Mouse (Mus musculus) c-Kit-positive CD71-positive TER-119-positive erythroid progenitor cells, embryonic 14.5 days (primary cell): ENCODE data around the gene Xpc.

ENCODE experiments used
- DNase-seq: peaks from one replicate; pipeline ENCODE4 v3.0.0-alpha.2; 2013; ENCODE audit warnings: low spot score

Xpc gene

GRCm38 (mm10) chr6:91525544-91525943 lies 9.9 kb upstream of the Xpc start:
- no peak for DNase-seq

DNA sequence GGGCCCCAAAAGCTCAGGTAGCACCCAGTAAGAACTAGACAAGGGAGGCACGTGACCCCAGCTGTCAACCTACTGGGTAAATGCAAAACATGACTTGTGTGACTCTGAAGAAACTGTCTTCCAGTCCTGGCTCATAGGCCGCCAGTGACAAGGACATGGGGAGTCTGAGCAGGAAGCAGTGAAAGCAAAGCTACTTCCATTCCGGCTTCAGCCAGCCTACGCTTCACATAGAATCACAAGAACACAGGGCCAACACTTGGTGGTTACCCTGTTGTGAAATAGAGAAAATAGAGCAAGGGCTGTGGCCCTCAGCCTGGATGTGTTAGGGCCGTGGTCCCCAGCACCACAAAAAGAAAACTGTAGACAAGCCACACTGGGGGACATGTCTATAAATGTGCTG lies 7.1 kb upstream of the Xpc start:
- no peak for DNase-seq

DNA sequence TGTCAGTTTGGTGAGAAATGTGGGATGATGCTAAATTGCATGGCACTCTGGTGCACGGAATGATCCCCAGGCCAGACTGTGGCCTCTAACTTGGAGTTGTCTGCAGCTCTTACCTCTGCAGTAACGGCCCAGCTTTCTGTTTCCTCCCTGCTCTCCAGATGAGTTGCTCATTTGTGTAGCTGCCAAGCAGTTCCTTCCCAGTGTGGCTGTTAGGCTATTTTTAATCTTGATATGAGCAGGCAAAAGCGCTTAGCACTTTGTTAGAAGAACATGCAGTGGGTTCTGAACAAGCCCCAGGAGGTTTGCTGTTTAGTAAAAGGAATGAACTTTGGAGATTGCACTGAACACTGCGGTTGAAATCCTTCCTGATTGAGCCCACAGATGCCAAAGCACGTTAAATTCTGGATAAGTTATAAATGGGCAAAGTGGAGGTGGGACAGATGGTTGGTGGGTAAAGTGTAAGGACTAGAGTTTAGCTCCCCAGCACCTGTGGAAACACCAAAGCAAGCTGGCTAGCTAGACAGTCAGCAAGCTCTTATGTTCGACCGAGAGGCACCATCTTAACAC lies 2.8 kb upstream of the Xpc start:
- DNase-seq, result no peak

GRCm38 (mm10) chr6:91514737-91515362 lies 838 bp downstream of the Xpc start:
- DNase-seq, result peak; percentile 19

DNA sequence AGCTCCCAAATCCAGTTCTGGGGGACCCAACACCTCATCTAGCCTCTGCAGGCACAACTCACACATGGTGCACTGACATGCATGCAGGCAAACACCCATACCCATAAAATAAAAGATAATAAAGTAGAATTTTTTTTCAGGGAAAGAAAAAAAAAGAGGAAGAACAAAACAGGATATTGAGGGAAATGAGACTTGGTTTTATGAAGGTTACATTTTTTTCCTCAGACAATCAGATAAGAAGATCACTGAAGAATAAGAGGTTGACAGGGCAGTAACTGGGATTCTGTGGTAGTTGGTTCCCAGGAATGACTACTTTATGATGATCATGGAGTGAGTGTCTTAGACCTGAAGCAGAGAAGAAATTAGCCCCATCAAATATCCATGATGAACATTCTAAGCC lies 1.6 kb downstream of the Xpc start:
- no peak for DNase-seq

DNA sequence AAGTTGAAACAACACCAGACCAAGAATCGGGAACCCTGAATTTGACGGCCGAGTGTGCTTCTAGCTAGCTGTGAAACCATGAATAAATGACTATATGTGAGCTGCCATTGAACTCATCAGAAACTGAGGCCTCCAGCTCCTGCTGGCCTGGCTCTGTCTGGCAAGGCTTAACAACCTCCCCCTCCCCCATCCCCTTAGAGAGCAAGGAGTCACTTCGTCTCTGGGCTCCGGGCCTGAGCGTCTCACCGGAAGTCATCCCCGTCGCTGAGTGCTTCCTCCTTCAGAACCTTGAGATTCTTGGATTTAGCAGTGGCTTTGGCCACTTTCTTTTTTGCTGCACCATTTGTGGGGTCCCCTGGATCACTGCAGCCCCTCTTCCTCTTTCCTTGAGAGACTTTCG lies 5.5 kb downstream of the Xpc start:
- no peak for DNase-seq

DNA sequence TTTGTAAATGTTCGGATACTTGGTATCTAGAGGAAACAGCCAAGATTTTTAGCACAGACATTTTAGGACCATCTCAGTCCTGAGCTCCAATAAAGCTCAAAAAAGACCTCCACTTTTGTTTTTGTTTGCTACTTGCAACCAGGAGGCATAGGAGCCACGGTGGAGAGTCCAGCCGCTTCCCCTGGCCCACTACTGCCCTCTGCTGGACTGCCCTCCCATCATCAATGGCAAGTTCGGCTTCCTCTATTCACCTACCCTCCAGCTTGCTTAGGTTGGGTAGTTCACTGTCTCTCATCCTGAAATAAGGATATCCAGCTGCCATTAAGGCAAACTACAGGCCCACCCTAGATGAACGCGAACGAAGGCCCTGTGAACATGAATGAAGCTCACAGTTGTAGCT lies 6.4 kb downstream of the Xpc start:
- DNase-seq, result peak; percentile 58

DNA sequence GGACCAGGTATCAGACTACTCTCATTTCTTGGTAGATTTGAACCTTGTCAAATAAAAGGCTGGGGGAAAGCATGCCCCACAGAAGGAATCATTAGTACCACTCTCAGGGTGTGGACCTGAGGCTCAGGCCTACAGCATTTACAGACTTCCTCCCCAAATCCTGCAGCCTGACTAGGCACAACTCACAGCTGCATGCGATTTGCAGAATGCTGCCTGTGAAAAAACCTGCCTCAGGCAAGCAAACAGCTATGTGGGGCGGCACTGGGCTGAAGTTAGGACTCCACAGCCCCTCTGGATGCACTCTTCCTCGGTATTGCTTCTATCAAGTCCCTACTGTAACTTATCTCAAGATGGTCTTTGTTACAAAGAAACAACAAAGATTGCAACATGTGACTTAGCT lies 7.6 kb downstream of the Xpc start:
- DNase-seq, result no peak

GRCm38 (mm10) chr6:91506036-91506435 lies 9.7 kb downstream of the Xpc start:
- DNase-seq, result no peak

DNA sequence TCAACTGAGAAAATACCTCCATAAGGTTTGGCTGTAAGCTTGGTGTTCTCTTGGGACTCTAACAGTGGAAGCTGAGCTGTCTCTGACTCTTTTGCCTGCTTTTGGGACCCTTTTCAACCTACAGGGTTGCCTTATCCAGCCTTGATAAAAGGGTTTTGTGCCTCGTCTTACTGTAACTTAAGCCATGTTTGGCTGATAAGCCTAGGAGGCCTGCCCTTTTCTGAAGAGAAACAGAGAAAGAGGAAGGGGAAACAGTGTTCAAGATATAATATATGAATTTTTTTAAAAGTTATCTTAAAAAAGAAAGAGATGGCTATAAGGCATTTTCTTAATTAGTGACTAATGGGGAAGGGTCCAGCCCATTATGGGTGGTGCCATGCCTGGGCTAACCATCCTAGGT lies 12.4 kb downstream of the Xpc start:
- DNase-seq, result no peak

GRCm38 (mm10) chr6:91494526-91494925 lies 21.2 kb downstream of the Xpc start:
- no peak for DNase-seq

DNA sequence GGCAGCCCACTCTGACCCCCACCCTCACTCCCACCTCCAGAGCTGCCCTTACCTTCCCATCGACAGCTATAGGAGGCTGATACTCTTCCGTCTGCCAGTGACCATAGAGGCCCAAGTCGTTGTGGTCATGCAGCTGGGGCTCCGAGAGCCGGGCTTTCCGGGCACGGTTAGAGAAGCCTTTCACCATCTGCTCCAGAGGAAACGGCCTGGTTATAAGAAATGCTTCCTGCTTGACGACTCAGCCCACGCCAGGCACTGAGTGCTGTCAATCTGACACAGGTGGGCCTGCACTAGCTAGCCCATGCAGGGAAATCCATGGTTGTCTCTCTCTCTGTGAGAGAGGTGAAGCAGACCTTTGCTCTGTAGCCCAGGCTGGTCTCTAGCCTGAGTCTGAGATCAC lies 22.6 kb downstream of the Xpc start:
- no peak for DNase-seq

GRCm38 (mm10) chr6:91491004-91491403 lies 24.7 kb downstream of the Xpc start:
- DNase-seq, result no peak

DNA sequence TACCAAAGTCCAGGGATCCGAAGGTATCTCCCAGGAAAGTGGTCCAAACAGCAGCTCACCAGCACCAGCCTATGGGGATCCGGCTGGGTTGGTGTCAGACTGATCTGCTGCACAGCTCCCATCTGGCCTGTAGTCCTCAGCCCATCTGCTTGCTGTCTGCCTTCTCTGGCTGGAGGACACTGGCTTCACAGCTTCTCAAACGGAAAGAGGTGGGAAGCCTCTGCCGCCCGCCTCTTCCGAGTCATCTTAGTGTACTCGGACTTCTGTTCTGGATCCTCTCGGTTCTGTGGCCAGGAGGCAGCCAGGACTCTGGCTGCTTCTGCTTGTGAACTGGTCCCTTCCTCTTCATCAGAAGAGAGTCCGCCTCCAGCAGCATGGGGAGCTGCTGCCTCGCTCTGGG lies 25.8 kb downstream of the Xpc start:
- no peak for DNase-seq

- no peak for DNase-seq
Measured at GRCm38 (mm10) chr6:91488496-91489212, 27.0 kb downstream of the Xpc start.

- DNase-seq, result no peak
Measured at GRCm38 (mm10) chr6:91486736-91487453, 28.8 kb downstream of the Xpc start.

DNA sequence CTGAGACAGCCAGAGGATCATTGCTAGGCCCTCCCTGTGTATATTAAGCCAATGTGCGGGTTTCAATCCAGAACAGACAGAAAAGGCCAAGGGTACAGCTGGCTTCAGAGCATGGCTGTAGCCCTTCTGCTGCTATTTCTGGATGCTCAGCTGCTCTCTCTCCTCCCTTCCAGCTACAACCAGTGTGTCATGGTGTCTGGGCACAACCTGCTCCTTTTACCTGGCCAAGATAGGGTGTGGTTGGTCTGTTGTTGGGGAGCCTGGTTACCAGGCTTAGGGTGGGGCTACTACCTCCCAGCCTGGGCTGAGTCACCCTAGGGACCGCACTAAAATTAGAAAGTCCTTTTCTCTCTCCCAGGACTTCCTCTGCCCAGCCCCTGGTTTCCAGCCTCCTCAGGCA lies 32.3 kb downstream of the Xpc start:
- no peak for DNase-seq

DNA sequence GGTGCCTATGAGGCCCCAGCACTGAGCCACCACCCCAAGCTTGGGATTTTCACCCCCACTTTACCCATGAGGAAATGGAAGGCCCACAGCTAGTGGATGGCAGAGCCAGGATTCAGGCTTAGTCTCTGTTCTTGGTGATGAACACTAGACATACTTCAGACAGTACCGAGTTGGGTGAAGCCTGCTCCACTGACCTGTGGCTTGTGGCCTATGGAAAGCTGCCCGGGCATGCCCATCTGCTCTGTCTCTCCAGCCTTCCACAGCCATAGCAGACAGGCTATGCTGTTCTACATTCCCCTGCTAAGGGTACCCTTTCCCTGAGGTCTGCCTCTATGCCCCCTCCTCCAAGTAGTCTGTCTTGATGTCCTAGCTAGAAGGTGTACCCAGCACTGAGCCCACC lies 39.1 kb downstream of the Xpc start:
- DNase-seq, result no peak

- peak; percentile 40 for DNase-seq
Measured at GRCm38 (mm10) chr6:91474441-91475190, 41.1 kb downstream of the Xpc start.

DNA sequence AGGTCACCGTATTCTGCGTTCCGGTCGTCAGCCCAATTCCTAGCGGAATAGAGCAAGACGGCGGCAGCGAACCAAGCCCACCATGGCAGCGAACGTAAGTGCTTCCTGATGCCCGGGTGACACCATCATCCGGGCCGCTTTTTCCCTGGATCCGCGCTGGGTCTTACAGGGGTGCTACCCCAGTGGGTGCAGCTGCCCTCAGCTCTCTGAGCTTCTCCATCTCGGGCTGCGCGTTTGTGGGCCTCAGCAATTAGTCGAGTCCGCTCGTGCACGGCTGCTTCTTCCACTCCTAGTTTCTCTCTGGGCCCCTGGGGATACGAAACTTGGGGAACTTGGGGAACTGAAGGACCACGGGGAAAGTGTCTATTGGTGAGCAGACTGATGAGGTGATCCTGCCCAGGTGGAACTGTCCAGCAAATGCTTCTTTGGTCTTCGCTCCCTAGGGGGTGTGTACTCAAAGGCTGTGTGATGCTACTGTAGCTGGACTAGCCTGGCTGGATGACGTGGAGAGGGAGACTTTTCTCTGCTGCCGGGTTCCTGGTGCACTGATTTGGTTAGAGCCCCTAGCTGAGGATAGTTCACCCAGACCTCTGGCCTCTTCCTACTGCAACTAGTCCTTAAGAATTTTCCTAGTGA lies 41.8 kb downstream of the Xpc start:
- DNase-seq, result peak; percentile 25

- DNase-seq, result peak; percentile 99
Measured at GRCm38 (mm10) chr6:91472868-91473804, 42.6 kb downstream of the Xpc start, which contains the start of the genes Chchd4 and Tmem43. TSS of gene Chchd4 (minus strand) at chr6:91473546. TSS of gene Tmem43 (plus strand) at chr6:91473703.
